Mouse (Mus musculus): ENCODE results near the gene Meis2. TPM values are rescaled to one million over a fixed set of nuclear protein-coding genes. Genes with fewer than 3 reads are reported as not detected.
A peak's percentile ranks its signal among the peaks of the same experiment; 100 is the strongest.

Meis2 gene
- polyA plus RNA-seq, 1 experiment from 2014 or later: 22.6 TPM

- Histone ChIP-seq H3K27me3 (ENCODE audit: control insufficient read depth, insufficient read depth, low read length) (peaks cover 3% of the 10 kb centered on the region; the same call in 1 of the 2 replicates), H3K4me3 (ENCODE audit: low read length) (peak overlapping the region; percentile 51), H3K9me3 (replicated peaks; ENCODE audit: control insufficient read depth, low read length) (no peaks in the 10 kb centered on the region), H3K4me2 (ENCODE audit: low read depth, low read length) (peak overlapping the region; percentile 70), H3K9ac (ENCODE audit: low read length) (peak overlapping the region; percentile 68), H3K27ac (ENCODE audit: low read length) (peak overlapping the region; percentile 37), H3K36me3 (ENCODE audit: control insufficient read depth, insufficient read depth) (peaks cover 8% of the 10 kb centered on the region; the same call in 1 of the 2 replicates), H3K4me1 (ENCODE audit: control insufficient read depth, insufficient read depth, low read length) (peaks cover 17% of the 10 kb centered on the region)
- ATAC-seq (replicated peaks; ENCODE audit: extremely low read depth, insufficient read depth, low FRiP score): no peak; the same call in 1 of the 2 replicates
- WGBS: 11% methylated on average over 25 of the region's 25 CpGs
Measured at GRCm38 (mm10) chr2:115860600-115861347, 204.9 kb downstream of the Meis2 start.

- H3K27ac ChIP-seq (ENCODE audit: low read length): peak overlapping the region; percentile 37; the same call in 1 of the 2 replicates
- ATAC-seq (replicated peaks; ENCODE audit: extremely low read depth, insufficient read depth, low FRiP score): peak; percentile 42; the same call in 1 of the 2 replicates
- H3K4me2 ChIP-seq (ENCODE audit: low read depth, low read length): peak overlapping the region; percentile 70
- peaks cover 17% of the 10 kb centered on the region for H3K4me1 ChIP-seq (ENCODE audit: control insufficient read depth, insufficient read depth, low read length)
- peaks cover 3% of the 10 kb centered on the region; the same call in 1 of the 2 replicates for H3K27me3 ChIP-seq (ENCODE audit: control insufficient read depth, insufficient read depth, low read length)
- H3K9me3 ChIP-seq (replicated peaks; ENCODE audit: control insufficient read depth, low read length): no peaks in the 10 kb centered on the region
- H3K4me3 ChIP-seq (ENCODE audit: low read length): peak overlapping the region; percentile 51
- peaks cover 8% of the 10 kb centered on the region; the same call in 1 of the 2 replicates for H3K36me3 ChIP-seq (ENCODE audit: control insufficient read depth, insufficient read depth)
- H3K9ac ChIP-seq (ENCODE audit: low read length): peak overlapping the region; percentile 68
- 4% methylated on average over 15 of the region's 15 CpGs for WGBS
Measured at GRCm38 (mm10) chr2:115860141-115860480, 205.5 kb downstream of the Meis2 start.

DNA sequence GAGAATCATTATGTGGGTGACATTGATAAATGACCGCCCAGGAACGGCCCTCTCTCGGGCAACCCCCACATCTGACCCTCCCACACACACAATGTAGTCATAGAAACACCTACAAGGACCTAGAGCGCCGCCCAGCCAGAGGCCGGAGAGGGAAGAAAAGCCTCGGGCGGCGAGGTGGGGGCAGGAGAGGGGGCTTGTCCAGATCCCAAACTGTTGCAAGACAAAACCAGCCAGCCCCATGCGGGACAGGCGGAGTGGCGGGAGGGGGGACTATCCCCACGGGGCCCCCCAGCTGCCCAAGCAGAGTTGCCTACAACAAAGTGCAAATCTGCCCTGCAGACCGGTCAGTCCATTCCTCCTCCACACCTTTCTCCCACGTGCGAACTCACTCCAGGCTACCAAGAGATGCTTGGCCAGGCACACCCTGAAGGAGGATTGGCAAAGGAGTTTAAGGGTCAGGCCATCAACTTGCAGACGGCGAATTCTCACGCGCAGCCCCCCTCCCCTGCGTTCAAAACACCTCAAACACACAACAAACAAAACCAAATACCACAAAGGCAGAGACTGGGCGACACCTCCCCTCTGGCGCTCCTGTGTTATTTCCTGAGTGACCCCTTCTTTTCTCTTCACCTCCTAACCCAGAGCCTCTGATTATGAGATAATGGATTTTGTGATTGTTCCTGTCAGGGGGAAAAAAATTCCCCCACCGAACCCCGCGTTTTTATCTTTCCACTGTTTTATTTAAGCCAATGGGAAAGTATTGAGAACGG lies 206.1 kb downstream of the Meis2 start:
- peak; percentile 70; the same call in 1 of the 2 replicates for ATAC-seq (replicated peaks; ENCODE audit: extremely low read depth, insufficient read depth, low FRiP score)
- Histone ChIP-seq H3K36me3 (ENCODE audit: control insufficient read depth, insufficient read depth) (peaks cover 8% of the 10 kb centered on the region; the same call in 1 of the 2 replicates), H3K4me2 (ENCODE audit: low read depth, low read length) (peak overlapping the region; percentile 70), H3K27ac (ENCODE audit: low read length) (peak overlapping the region; percentile 44; the same call in 1 of the 2 replicates), H3K9ac (ENCODE audit: low read length) (peak overlapping the region; percentile 68), H3K4me3 (ENCODE audit: low read length) (peak overlapping the region; percentile 51), H3K9me3 (replicated peaks; ENCODE audit: control insufficient read depth, low read length) (no peaks in the 10 kb centered on the region), H3K4me1 (ENCODE audit: control insufficient read depth, insufficient read depth, low read length) (peaks cover 17% of the 10 kb centered on the region), H3K27me3 (ENCODE audit: control insufficient read depth, insufficient read depth, low read length) (peaks cover 3% of the 10 kb centered on the region; the same call in 1 of the 2 replicates)
- 2% methylated on average over 27 of the region's 27 CpGs for WGBS

DNA sequence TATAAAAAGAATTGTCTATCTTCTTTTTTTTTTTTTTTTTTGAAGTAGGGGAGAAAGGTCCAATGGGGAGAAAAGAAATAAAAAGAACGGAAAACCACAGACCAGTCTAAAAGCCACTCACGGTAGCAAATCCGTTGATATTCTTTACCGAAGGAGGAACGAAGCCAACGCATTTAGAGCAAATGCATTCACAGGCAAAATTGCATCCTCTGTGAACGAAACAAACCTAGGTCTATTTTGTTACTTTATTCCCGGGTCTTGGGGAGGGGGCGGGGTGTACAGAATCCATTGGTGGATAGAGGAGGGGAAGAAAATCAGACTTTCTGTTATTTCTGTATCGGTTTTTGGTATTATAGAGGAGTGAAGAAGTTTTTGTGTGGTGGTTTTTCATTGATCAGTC lies 206.7 kb downstream of the Meis2 start:
- H3K9me3 ChIP-seq (replicated peaks; ENCODE audit: control insufficient read depth, low read length): no peaks in the 10 kb centered on the region
- no peak overlapping the region for H3K27ac ChIP-seq (ENCODE audit: low read length)
- 20% methylated on average over 10 of the region's 10 CpGs for WGBS
- no peak overlapping the region for H3K9ac ChIP-seq (ENCODE audit: low read length)
- peaks cover 17% of the 10 kb centered on the region for H3K4me1 ChIP-seq (ENCODE audit: control insufficient read depth, insufficient read depth, low read length)
- peaks cover 4% of the 10 kb centered on the region; the same call in 1 of the 2 replicates for H3K36me3 ChIP-seq (ENCODE audit: control insufficient read depth, insufficient read depth)
- peaks cover 3% of the 10 kb centered on the region; the same call in 1 of the 2 replicates for H3K27me3 ChIP-seq (ENCODE audit: control insufficient read depth, insufficient read depth, low read length)
- peak overlapping the region; percentile 70 for H3K4me2 ChIP-seq (ENCODE audit: low read depth, low read length)
- ATAC-seq (replicated peaks; ENCODE audit: extremely low read depth, insufficient read depth, low FRiP score): no peak
- H3K4me3 ChIP-seq (ENCODE audit: low read length): peak overlapping the region; percentile 51

- Histone ChIP-seq H3K9ac (ENCODE audit: low read length) (no peak overlapping the region), H3K4me3 (ENCODE audit: low read length) (no peak overlapping the region), H3K27ac (ENCODE audit: low read length) (no peak overlapping the region), H3K36me3 (ENCODE audit: control insufficient read depth, insufficient read depth) (0 out of 2 replicates have a peak, but pooled peaks cover under 1% of the 10 kb centered on the region), H3K9me3 (replicated peaks; ENCODE audit: control insufficient read depth, low read length) (no peaks in the 10 kb centered on the region), H3K4me2 (ENCODE audit: low read depth, low read length) (peak overlapping the region; percentile 70; the same call in 1 of the 2 replicates), H3K27me3 (ENCODE audit: control insufficient read depth, insufficient read depth, low read length) (peaks cover 7% of the 10 kb centered on the region), H3K4me1 (ENCODE audit: control insufficient read depth, insufficient read depth, low read length) (peaks cover 17% of the 10 kb centered on the region)
- 41% methylated on average over 8 of the region's 8 CpGs for WGBS
- no peak for ATAC-seq (replicated peaks; ENCODE audit: extremely low read depth, insufficient read depth, low FRiP score)
Measured at GRCm38 (mm10) chr2:115858246-115858645, 207.4 kb downstream of the Meis2 start.

DNA sequence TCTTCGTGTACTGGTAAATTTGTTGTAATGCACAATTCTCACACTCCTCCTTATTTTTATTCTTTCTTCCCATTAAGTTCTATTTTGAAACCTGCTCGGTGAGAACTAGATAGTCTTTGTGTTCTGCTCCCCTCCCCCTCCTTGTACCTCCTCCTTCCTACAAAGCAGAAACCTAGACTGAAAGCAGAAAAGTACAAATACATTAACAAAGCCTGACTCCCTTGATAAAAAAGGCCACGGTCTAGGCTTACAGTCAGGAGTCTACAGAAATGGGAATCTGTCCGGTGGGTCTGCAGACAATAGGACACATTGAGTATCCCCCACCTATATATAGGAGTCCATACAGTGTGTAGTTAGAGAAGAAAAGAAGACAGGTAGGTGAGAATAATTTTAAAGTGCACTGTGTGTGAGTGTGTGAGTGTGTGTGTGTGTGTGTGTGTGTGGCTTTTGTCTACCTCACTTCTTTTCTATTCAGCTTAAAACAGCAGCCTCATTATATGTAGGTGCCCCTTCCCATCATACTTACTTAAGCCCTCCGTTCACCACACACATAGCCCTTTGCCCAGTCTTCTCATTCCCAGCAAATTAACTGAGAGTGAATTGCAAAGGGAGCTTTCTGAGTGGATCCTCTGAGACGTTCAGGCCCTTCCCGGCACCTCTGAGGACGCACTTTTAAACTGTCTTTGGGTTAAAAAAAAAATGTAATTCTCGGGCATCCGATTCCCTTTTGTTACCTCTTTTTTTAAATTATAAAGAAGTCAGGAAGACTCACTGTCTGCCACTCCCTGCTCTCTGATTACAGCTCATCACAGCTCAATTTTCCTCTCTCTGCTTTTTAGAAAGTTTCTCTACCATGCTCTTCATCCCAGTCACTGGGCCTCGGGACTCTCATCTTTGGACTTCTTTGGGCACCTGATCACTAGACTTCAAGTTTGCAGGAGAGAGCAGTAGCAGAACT lies 208.2 kb downstream of the Meis2 start:
- Histone ChIP-seq H3K9ac (ENCODE audit: low read length) (no peak overlapping the region), H3K4me1 (ENCODE audit: control insufficient read depth, insufficient read depth, low read length) (peaks cover 23% of the 10 kb centered on the region), H3K27me3 (ENCODE audit: control insufficient read depth, insufficient read depth, low read length) (peaks cover 15% of the 10 kb centered on the region), H3K9me3 (replicated peaks; ENCODE audit: control insufficient read depth, low read length) (no peaks in the 10 kb centered on the region), H3K4me3 (ENCODE audit: low read length) (no peak overlapping the region), H3K27ac (ENCODE audit: low read length) (peak overlapping the region; percentile 27), H3K36me3 (ENCODE audit: control insufficient read depth, insufficient read depth) (no peaks in the 10 kb centered on the region), H3K4me2 (ENCODE audit: low read depth, low read length) (no peak overlapping the region)
- ATAC-seq (replicated peaks; ENCODE audit: extremely low read depth, insufficient read depth, low FRiP score): no peak
- 50% methylated on average over 11 of the region's 11 CpGs for WGBS

DNA sequence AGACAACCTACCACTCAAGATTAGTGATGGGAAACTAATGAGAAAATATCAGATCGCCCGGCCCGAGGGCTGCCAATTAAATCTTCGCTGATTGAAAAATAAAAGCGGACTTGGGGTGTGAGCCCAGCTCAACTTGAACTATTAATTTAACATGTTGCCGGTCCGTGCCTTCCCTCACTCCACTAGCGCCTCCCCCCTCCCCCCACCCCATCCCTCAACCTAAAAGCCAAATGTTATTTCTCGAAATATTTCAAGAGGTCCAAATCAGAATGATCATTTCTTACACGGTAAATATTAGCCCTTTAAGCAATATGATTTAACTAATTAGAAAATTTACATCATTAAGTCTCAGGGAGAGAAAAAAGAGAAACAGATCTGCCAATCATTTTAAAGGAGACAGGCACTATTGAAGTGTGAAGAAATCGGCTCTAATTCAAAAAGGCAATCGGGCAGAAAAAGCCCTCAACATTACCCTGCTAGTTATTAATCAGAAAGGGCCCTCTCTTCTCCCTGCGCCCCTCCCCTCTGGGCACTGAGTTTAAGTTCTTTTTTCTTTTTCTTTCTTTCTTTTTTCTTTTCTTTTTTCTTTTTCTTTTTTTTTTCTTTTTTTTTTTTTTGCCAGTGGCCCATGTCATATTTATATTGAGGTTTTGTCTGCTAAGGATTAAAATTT lies 209.1 kb downstream of the Meis2 start:
- Histone ChIP-seq H3K9ac (ENCODE audit: low read length) (peak overlapping the region; percentile 49), H3K36me3 (ENCODE audit: control insufficient read depth, insufficient read depth) (no peaks in the 10 kb centered on the region), H3K4me3 (ENCODE audit: low read length) (peak overlapping the region; percentile 50), H3K9me3 (replicated peaks; ENCODE audit: control insufficient read depth, low read length) (no peaks in the 10 kb centered on the region), H3K27ac (ENCODE audit: low read length) (no peak overlapping the region), H3K27me3 (ENCODE audit: control insufficient read depth, insufficient read depth, low read length) (peaks cover 23% of the 10 kb centered on the region), H3K4me1 (ENCODE audit: control insufficient read depth, insufficient read depth, low read length) (peaks cover 25% of the 10 kb centered on the region), H3K4me2 (ENCODE audit: low read depth, low read length) (peak overlapping the region; percentile 75)
- WGBS: 10% methylated on average over 13 of the region's 13 CpGs
- no peak for ATAC-seq (replicated peaks; ENCODE audit: extremely low read depth, insufficient read depth, low FRiP score)

Data from heart, embryonic 16.5 days (tissue).